Mouse (Mus musculus) CH12.LX (cell line): ENCODE results near the gene Myom1. TPM values are rescaled to one million over a fixed set of nuclear protein-coding genes. Genes with fewer than 3 reads are reported as not detected.

Experiments
- DNase-seq: peaks from one replicate; pipeline ENCODE4 v3.0.0-alpha.2; 2013; ENCODE audit errors: extremely low read depth
- H3K27ac ChIP-seq: 2 replicates; pipeline ENCODE4 v1.5.1; 2012; ENCODE audit warnings: low read depth, mild to moderate bottlenecking, control low read depth, moderate library complexity; ENCODE audit not compliant: insufficient read depth
- H3K27me3 ChIP-seq: replicated peaks from 2 replicates; pipeline ENCODE3; 2012; ENCODE audit warnings: inconsistent platforms
- H3K36me3 ChIP-seq, 2 experiments: replicated peaks in 1 of 2; 2 replicates each; pipeline versions ENCODE3 to v1.6.1; 2012; ENCODE audit warnings: inconsistent platforms in 1 of 2, low read length in 1 of 2, mild to moderate bottlenecking in 1 of 2, mixed read lengths in 1 of 2, moderate library complexity in 1 of 2; ENCODE audit not compliant: control insufficient read depth in 1 of 2, insufficient read depth in 1 of 2
- H3K4me1 ChIP-seq, 2 experiments: 2 replicates each; pipeline ENCODE4 v1.6.1; 2012; ENCODE audit warnings: inconsistent platforms in 1 of 2, moderate library complexity in 1 of 2; ENCODE audit not compliant: insufficient read depth in 2 of 2, control insufficient read depth in 1 of 2
- H3K4me2 ChIP-seq: 2 replicates; pipeline ENCODE4 v1.6.1; 2012; ENCODE audit warnings: low read depth, mild to moderate bottlenecking, control low read depth; ENCODE audit not compliant: poor library complexity, insufficient read depth, severe bottlenecking
- H3K4me3 ChIP-seq, 3 experiments: fragments of 150-350 bp in 1 of 3; sonication (generic) in 1 of 3; replicated peaks in 1 of 3; 2 replicates each; pipeline versions ENCODE3 to v1.5.1; 2011 to 2012; ENCODE audit warnings: low read depth in 2 of 3, low read length in 2 of 3, mild to moderate bottlenecking in 2 of 3, moderate library complexity in 2 of 3, control low read depth in 1 of 3, improper control_type of control experiment in 1 of 3, inconsistent platforms in 1 of 3, mixed read lengths in 1 of 3; ENCODE audit not compliant: poor library complexity in 1 of 3
- H3K79me2 ChIP-seq: replicated peaks from 2 replicates; pipeline ENCODE4 v1.6.1; 2012; ENCODE audit warnings: mild to moderate bottlenecking, moderate library complexity; ENCODE audit not compliant: control insufficient read depth, poor library complexity, insufficient read depth, severe bottlenecking; ENCODE audit errors: extremely low read depth
- H3K9ac ChIP-seq: 2 replicates; pipeline ENCODE4 v1.6.1; 2012; ENCODE audit warnings: low read depth, mild to moderate bottlenecking, control low read depth, moderate library complexity; ENCODE audit not compliant: insufficient read depth
- H3K9me3 ChIP-seq: replicated peaks from 2 replicates; pipeline ENCODE3; 2012; ENCODE audit warnings: low read length, inconsistent platforms, mixed read lengths
- CTCF ChIP-seq, 2 experiments: IDR thresholded peaks in 1 of 2; conservative IDR thresholded peaks in 1 of 2; 2 replicates each; pipeline ENCODE4 v1.5.1; 2011 to 2012; ENCODE audit warnings: low read depth in 2 of 2, low read length in 2 of 2, improper control_type of control experiment in 1 of 2, inconsistent platforms in 1 of 2, mild to moderate bottlenecking in 1 of 2, moderate library complexity in 1 of 2
- E2F4 ChIP-seq: IDR thresholded peaks from 2 replicates; pipeline ENCODE4 v1.6.1; 2011; ENCODE audit warnings: low read depth, low read length, improper control_type of control experiment; ENCODE audit not compliant: insufficient replicate concordance
- ETS1 ChIP-seq: conservative IDR thresholded peaks from 2 replicates; pipeline ENCODE4 v1.6.1; 2012; ENCODE audit warnings: low read depth, mild to moderate bottlenecking, inconsistent platforms, low read length, improper control_type of control experiment, moderate library complexity
- IRF4 ChIP-seq: IDR thresholded peaks from 2 replicates; pipeline ENCODE4 v1.6.1; 2014; ENCODE audit warnings: low read depth, mild to moderate bottlenecking, inconsistent platforms, low read length, improper control_type of control experiment
- JUND ChIP-seq: conservative IDR thresholded peaks from 2 replicates; pipeline ENCODE4 v1.6.1; 2011; ENCODE audit warnings: low read depth, low read length, improper control_type of control experiment
- KAT2A ChIP-seq: IDR thresholded peaks from 2 replicates; pipeline ENCODE4 v1.6.1; 2012; ENCODE audit warnings: low read length, improper control_type of control experiment, inconsistent platforms; ENCODE audit not compliant: insufficient replicate concordance
- MAFK ChIP-seq: IDR thresholded peaks from 2 replicates; pipeline ENCODE4 v1.6.1; 2011; ENCODE audit warnings: low read length, improper control_type of control experiment; ENCODE audit not compliant: insufficient replicate concordance
- MEF2A ChIP-seq: IDR thresholded peaks from 2 replicates; pipeline ENCODE4 v1.6.1; 2014; ENCODE audit warnings: low read depth, mild to moderate bottlenecking, inconsistent platforms, low read length, improper control_type of control experiment, borderline replicate concordance
- MXI1 ChIP-seq: IDR thresholded peaks from 2 replicates; pipeline ENCODE4 v1.6.1; 2011; ENCODE audit warnings: mild to moderate bottlenecking, low read depth, low read length, improper control_type of control experiment
- NELFE ChIP-seq: IDR thresholded peaks from 2 replicates; pipeline ENCODE4 v1.6.1; 2011; ENCODE audit warnings: low read depth, low read length, improper control_type of control experiment
- NRF1 ChIP-seq: IDR thresholded peaks from 2 replicates; pipeline ENCODE4 v1.6.1; 2014; ENCODE audit warnings: low read depth, mild to moderate bottlenecking, inconsistent platforms, low read length, improper control_type of control experiment, moderate library complexity
- PAX5 ChIP-seq: IDR thresholded peaks from 2 replicates; pipeline ENCODE4 v1.6.1; 2012; ENCODE audit warnings: low read length, inconsistent platforms, mixed read lengths
- POLR2A ChIP-seq: IDR thresholded peaks from 2 replicates; pipeline ENCODE4 v1.6.1; 2011; ENCODE audit warnings: low read depth, mild to moderate bottlenecking, improper control_type of control experiment, low read length
- POLR2AphosphoS2 ChIP-seq: IDR thresholded peaks from 2 replicates; pipeline ENCODE4 v1.6.1; 2011; ENCODE audit warnings: low read depth, low read length, improper control_type of control experiment
- RAD21 ChIP-seq: IDR thresholded peaks from 2 replicates; pipeline ENCODE4 v1.6.1; 2011; ENCODE audit warnings: low read depth, mild to moderate bottlenecking, low read length, improper control_type of control experiment, moderate library complexity
- RCOR1 ChIP-seq: conservative IDR thresholded peaks from 2 replicates; pipeline ENCODE4 v1.6.1; 2012; ENCODE audit warnings: low read depth, mild to moderate bottlenecking, inconsistent platforms, low read length, improper control_type of control experiment
- SMC3 ChIP-seq: IDR thresholded peaks from 2 replicates; pipeline ENCODE4 v1.6.1; 2011; ENCODE audit warnings: low read depth, low read length, improper control_type of control experiment
- TCF12 ChIP-seq: IDR thresholded peaks from 2 replicates; pipeline ENCODE4 v1.6.1; 2014; ENCODE audit warnings: low read depth, mild to moderate bottlenecking, inconsistent platforms, low read length, improper control_type of control experiment
- USF1 ChIP-seq: IDR thresholded peaks from 2 replicates; pipeline ENCODE4 v1.6.1; 2014; ENCODE audit warnings: low read depth, mild to moderate bottlenecking, inconsistent platforms, low read length, improper control_type of control experiment
- ZC3H11A ChIP-seq: IDR thresholded peaks from 2 replicates; pipeline ENCODE4 v1.6.1; 2012; ENCODE audit warnings: low read depth, mild to moderate bottlenecking, inconsistent platforms, low read length, improper control_type of control experiment
- ZKSCAN1 ChIP-seq: IDR thresholded peaks from 2 replicates; pipeline ENCODE4 v1.6.1; 2012; ENCODE audit warnings: low read depth, inconsistent platforms, low read length, improper control_type of control experiment, borderline replicate concordance
- ZMIZ1 ChIP-seq: IDR thresholded peaks from 2 replicates; pipeline ENCODE4 v1.6.1; 2012; ENCODE audit warnings: low read depth, mild to moderate bottlenecking, inconsistent platforms, low read length, improper control_type of control experiment
- ZNF384 ChIP-seq: IDR thresholded peaks from 2 replicates; pipeline ENCODE4 v1.6.1; 2012; ENCODE audit warnings: low read depth, low read length, improper control_type of control experiment, inconsistent platforms
- dilution Hi-C: fragments of 300-500 bp; cut with MboI; formaldehyde crosslinking; loops from 2 replicates; pipeline ENCODE4 v1.14.3; 2020; ENCODE audit warnings: low sequenced_read_pairs; ENCODE audit not compliant: extremely low pct_unique_long_range_greater_than_20kb, extremely low pct_ligation_motif_present
- in situ Hi-C: fragments of 300-500 bp; cut with MboI; formaldehyde crosslinking; loops from 3 replicates; pipeline ENCODE4 v1.14.3; 2019; ENCODE audit warnings: low sequenced_read_pairs, low pct_ligation_motif_present, low pct_unique_long_range_greater_than_20kb, mixed read lengths
- polyA plus RNA-seq: library from polyadenylated mRNA; unstranded; fragments of >175 nt; gene quantifications from 2 replicates; pipeline ENCODE4 v1.2.1, GENCODE M21; 2012; ENCODE audit warnings: low read depth; ENCODE audit not compliant: insufficient read length
- total RNA-seq, 2 experiments: library from RNA; depleted of rRNA; stranded (reverse); fragments of 300-350 nt in 1 of 2; fragments of >200 nt in 1 of 2; gene quantifications; 2 replicates each; pipeline ENCODE4 v1.2.3; 2012 to 2014

Gene Myom1
- total and polyA plus RNA-seq, 3 experiments: 0.26 to 0.93 (median 0.55) TPM

DNA sequence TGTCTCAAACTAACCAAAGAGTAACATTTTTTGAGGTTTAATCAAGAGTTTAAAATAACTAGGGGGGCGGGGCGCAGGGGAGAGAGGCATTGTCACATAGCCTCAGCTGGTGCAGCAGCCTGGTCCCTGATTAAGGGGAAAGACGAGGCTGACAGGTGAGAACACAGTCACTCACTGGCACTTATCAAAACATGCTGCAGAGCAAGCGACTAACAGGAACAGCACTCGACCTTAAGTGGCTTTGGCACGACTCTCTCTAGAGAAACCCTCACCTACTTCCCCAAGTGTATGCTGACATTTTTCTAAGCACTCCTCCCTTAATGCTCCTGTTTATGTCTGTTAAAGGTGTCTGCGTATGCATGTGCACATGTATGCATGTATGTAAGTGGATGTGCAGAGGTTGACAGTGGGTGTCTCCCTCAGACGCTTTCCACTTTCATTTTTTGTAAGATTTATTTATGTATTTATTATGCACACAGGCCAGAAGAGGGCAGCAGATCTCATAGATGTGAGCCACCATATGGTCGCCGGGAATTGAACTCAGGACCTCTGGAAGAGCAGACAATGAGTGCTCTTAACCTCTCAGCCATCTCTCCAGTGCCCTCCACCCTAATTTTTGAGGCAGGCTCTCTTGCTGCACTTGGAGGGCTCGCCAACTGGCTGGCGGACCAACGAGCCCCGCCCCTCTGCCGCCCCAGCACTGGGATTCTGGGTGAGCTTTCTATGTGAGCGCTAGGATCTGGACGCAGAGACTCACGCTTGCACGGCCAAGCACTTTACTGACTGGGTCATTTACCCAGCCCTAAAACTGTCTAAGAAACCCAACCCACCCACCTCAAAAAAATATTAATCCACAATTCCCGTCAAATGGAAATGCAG lies 22.8 kb upstream of the Myom1 start:
- H3K4me2 ChIP-seq: no peak overlapping the region
- peaks cover 4% of the 10 kb centered on the region for H3K79me2 ChIP-seq
- H3K27me3 ChIP-seq: no peaks in the 10 kb centered on the region
- TF ChIP-seq MXI1 (no peak), USF1 (no peak), POLR2A (no peak), ZC3H11A (no peak), NRF1 (no peak), CTCF (conservative IDR thresholded peaks at IDR 0.05 in 1 of 2, IDR thresholded peaks at IDR 0.05 in 1 of 2; ENCODE audit: low read depth in 2 of 2, low read length in 2 of 2) (peak in 1 of 2 experiments; percentile 43; a peak in 3 of 4 replicates), SMC3 (peak; percentile 26), JUND (no peak), ZKSCAN1 (no peak), RAD21 (peak; percentile 28), POLR2AphosphoS2 (no peak)
- H3K9me3 ChIP-seq: no peaks in the 10 kb centered on the region
- in situ Hi-C loops: no loop called here
- dilution Hi-C loops: no loop called here
- H3K4me1 ChIP-seq: no peaks in the 10 kb centered on the region
- DNase-seq: no peak
- no peak overlapping the region for H3K9ac ChIP-seq
- H3K36me3 ChIP-seq: peaks cover 37 to 66% of the 10 kb centered on the region in 2 experiments
- H3K4me3 ChIP-seq: no peak overlapping the region
- no peak overlapping the region for H3K27ac ChIP-seq

DNA sequence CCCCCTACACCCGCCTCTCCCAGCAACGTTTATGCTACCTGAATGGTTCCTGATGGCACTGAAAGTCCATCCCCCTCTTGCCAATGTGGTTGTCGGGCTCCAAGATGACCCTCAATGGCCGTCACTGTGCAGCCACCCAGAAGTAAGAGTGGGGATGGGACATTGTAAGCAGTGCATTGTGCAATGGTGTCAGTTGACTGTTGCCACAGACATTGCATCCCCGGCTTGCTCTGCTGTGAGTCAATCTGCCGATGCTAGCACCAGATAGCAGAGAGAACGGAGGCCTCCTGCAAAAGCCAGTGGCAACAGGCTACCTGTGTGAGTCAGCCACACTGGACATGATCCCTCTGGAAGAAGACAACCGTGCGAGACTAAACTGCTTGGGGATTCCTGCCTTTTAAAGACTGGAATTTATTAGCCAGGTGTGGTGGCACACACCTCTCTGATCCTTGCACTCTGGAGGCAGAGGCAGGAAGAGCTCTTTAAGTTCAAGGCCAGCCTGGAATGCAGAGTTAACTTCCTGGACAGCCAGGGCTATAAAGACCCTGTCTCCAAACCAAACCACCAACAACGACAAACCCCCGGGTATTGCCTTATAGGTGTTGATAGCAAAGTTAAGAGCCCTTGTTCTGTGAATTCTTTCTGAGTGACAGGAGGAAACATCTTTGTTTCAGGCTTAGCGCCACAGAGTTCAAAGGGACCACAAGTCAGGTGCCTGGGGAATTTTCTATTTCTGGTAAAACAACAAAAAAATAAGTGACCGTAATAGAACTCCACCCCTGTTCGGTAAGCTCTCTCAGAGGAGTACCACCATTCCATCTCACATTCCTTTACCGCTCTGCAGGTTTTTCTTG lies 16.7 kb upstream of the Myom1 start:
- H3K79me2 ChIP-seq: peaks cover 40% of the 10 kb centered on the region
- in situ Hi-C loops (no loop called here), dilution Hi-C loops (no loop called here)
- TF ChIP-seq IRF4 (no peak), CTCF (conservative IDR thresholded peaks at IDR 0.05 in 1 of 2, IDR thresholded peaks at IDR 0.05 in 1 of 2; ENCODE audit: low read depth in 2 of 2, low read length in 2 of 2) (no peak), ZMIZ1 (no peak), PAX5 (no peak), ETS1 (no peak), MXI1 (no peak), NELFE (no peak), POLR2AphosphoS2 (no peak), RAD21 (no peak), TCF12 (no peak), MEF2A (no peak), RCOR1 (no peak), MAFK (no peak), KAT2A (no peak), ZNF384 (no peak), NRF1 (no peak), E2F4 (no peak)
- H3K4me2 ChIP-seq: no peak overlapping the region
- H3K4me3 ChIP-seq: no peak overlapping the region
- no peak overlapping the region for H3K9ac ChIP-seq
- H3K27me3 ChIP-seq: no peaks in the 10 kb centered on the region
- DNase-seq: no peak
- H3K27ac ChIP-seq: no peak overlapping the region
- no peaks in the 10 kb centered on the region for H3K9me3 ChIP-seq
- H3K4me1 ChIP-seq: peaks cover 10 to 40% of the 10 kb centered on the region in 2 experiments
- H3K36me3 ChIP-seq: peaks cover 18 to 65% of the 10 kb centered on the region in 2 experiments
